Mouse (Mus musculus): ENCODE measurements around the gene Glb1l. TPM values are rescaled to one million over a fixed set of nuclear protein-coding genes. Genes with fewer than 3 reads are reported as not detected.

Gene Glb1l
- total RNA-seq (2014; rRNA removed) (14.8 and 15.3 TPM in 2 replicates), polyA plus RNA-seq (2015; fragmentation: Nextera tagmentation; extraction: Ambion mirVana) (15.5 TPM in 2 replicates)

GRCm38 (mm10) chr1:75210136-75211087 is at the start of gene Glb1l, which contains the start of gene Stk16:
Glb1l (minus strand) TSS chr1:75210813.
Stk16 (plus strand) TSS chr1:75210838.
- peaks cover 23% of the 10 kb centered on the region for H3K36me3 ChIP-seq (ENCODE audit: insufficient read depth, low read length)
- WGBS: 4% methylated on average over 42 of the region's 42 CpGs
- peak within 1 kb of the TSS; percentile 65; the same call in 1 of the 2 replicates for H3K27ac ChIP-seq
- peaks cover 20% of the 10 kb centered on the region for H3K4me1 ChIP-seq (ENCODE audit: insufficient read depth, low read length)
- no peaks in the 10 kb centered on the region for H3K27me3 ChIP-seq (ENCODE audit: insufficient read depth, low read length)
- peak within 1 kb of the TSS; percentile 88 for H3K4me2 ChIP-seq (ENCODE audit: low read depth, low read length)
- DNase-seq (ENCODE audit: low spot score) (peak; percentile 98), ATAC-seq (peak; percentile 93)
- H3K9ac ChIP-seq (replicated peaks; ENCODE audit: low read length): peak within 1 kb of the TSS; percentile 83
- no peak for TF ChIP-seq CTCF (IDR thresholded peaks at IDR 0.05; ENCODE audit: low read depth)
- H3K4me3 ChIP-seq (ENCODE audit: low read length): peak within 1 kb of the TSS; percentile 90
- H3K9me3 ChIP-seq (ENCODE audit: low read length): no peaks in the 10 kb centered on the region

- no peak overlapping the region for H3K4me2 ChIP-seq (ENCODE audit: low read depth, low read length)
- no peak overlapping the region for H3K27ac ChIP-seq
- no peaks in the 10 kb centered on the region; the same call in 1 of the 2 replicates for H3K4me1 ChIP-seq (ENCODE audit: insufficient read depth, low read length)
- no peak overlapping the region for H3K9ac ChIP-seq (replicated peaks; ENCODE audit: low read length)
- ATAC-seq (no peak), DNase-seq (ENCODE audit: low spot score) (no peak)
- no peak overlapping the region for H3K4me3 ChIP-seq (ENCODE audit: low read length)
- no peak for TF ChIP-seq CTCF (IDR thresholded peaks at IDR 0.05; ENCODE audit: low read depth)
- no peaks in the 10 kb centered on the region for H3K9me3 ChIP-seq (ENCODE audit: low read length)
- 71% methylated on average over 10 of the region's 10 CpGs for WGBS
- H3K36me3 ChIP-seq (ENCODE audit: insufficient read depth, low read length): no peaks in the 10 kb centered on the region; the same call in 1 of the 2 replicates
- no peaks in the 10 kb centered on the region for H3K27me3 ChIP-seq (ENCODE audit: insufficient read depth, low read length)
Observed at GRCm38 (mm10) chr1:75255516-75256046, 45.0 kb upstream of the Glb1l start.

- no peak overlapping the region for H3K4me3 ChIP-seq (ENCODE audit: low read length)
- no peak for TF ChIP-seq CTCF (IDR thresholded peaks at IDR 0.05; ENCODE audit: low read depth)
- 39% methylated on average over 8 of the region's 8 CpGs for WGBS
- DNase-seq (ENCODE audit: low spot score) (no peak), ATAC-seq (0 out of 2 replicates have a peak, but pooled peaks have one; percentile 13)
- no peaks in the 10 kb centered on the region for H3K27me3 ChIP-seq (ENCODE audit: insufficient read depth, low read length)
- H3K36me3 ChIP-seq (ENCODE audit: insufficient read depth, low read length): no peaks in the 10 kb centered on the region; the same call in 1 of the 2 replicates
- no peak overlapping the region for H3K4me2 ChIP-seq (ENCODE audit: low read depth, low read length)
- H3K9ac ChIP-seq (replicated peaks; ENCODE audit: low read length): 0 out of 2 replicates have a peak overlapping the region, but pooled peaks have one; percentile 21
- no peaks in the 10 kb centered on the region for H3K9me3 ChIP-seq (ENCODE audit: low read length)
- H3K27ac ChIP-seq: no peak overlapping the region
- H3K4me1 ChIP-seq (ENCODE audit: insufficient read depth, low read length): no peaks in the 10 kb centered on the region; the same call in 1 of the 2 replicates
Observed at GRCm38 (mm10) chr1:75254625-75255013, 44.0 kb upstream of the Glb1l start.

DNA sequence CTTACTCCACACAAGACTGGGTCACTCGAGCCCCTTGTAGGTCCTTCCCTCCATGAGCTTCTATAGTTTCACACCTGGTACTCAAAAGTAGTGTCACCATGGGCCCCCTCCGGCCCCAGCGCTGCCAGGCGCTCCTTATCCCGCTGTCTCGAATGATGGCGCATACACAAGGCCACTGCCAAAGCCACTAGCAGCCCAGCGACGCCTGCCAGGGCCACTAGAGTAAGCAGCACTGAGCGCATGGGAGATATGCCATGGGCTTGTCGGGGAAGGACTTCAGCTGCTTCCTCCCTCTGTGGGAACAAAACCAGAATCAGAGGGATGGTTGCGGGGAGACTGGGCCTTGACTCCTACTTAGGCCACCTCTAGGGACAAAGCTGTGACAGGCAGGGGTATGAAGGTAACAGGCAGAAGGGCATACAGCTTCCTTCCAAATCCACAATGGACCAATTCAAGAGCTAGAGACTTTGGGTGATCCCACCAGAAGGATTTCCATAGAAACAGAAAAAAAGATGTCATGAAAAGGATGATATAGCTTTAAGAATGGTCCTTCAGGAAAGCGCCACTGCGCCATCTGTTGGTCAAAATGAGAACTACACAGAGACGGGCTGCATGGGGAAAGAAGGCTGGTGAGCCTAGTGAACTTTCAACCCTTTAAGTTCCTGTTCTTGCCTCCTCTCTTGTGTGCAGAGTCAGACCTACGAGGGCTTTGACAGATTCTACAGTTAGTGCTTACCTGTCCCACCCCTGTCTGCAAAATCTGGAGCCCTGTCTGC is 43.4 kb upstream of the Glb1l start:
- Histone ChIP-seq H3K4me3 (ENCODE audit: low read length) (no peak overlapping the region), H3K36me3 (ENCODE audit: insufficient read depth, low read length) (no peaks in the 10 kb centered on the region; the same call in 1 of the 2 replicates), H3K27ac (no peak overlapping the region), H3K27me3 (ENCODE audit: insufficient read depth, low read length) (no peaks in the 10 kb centered on the region), H3K4me2 (ENCODE audit: low read depth, low read length) (no peak overlapping the region), H3K9ac (replicated peaks; ENCODE audit: low read length) (0 out of 2 replicates have a peak overlapping the region, but pooled peaks have one; percentile 21), H3K9me3 (ENCODE audit: low read length) (no peaks in the 10 kb centered on the region), H3K4me1 (ENCODE audit: insufficient read depth, low read length) (no peaks in the 10 kb centered on the region; the same call in 1 of the 2 replicates)
- WGBS: 63% methylated on average over 16 of the region's 16 CpGs
- peak; percentile 86 for DNase-seq (ENCODE audit: low spot score)
- ATAC-seq: 0 out of 2 replicates have a peak, but pooled peaks have one; percentile 11
- peak; percentile 92 for TF ChIP-seq CTCF (IDR thresholded peaks at IDR 0.05; ENCODE audit: low read depth)

- WGBS: 76% methylated on average over 16 of the region's 16 CpGs
- no peak for DNase-seq (ENCODE audit: low spot score)
- Histone ChIP-seq H3K4me1 (ENCODE audit: insufficient read depth, low read length) (no peaks in the 10 kb centered on the region; the same call in 1 of the 2 replicates), H3K27ac (no peak overlapping the region), H3K9me3 (ENCODE audit: low read length) (no peaks in the 10 kb centered on the region), H3K4me3 (ENCODE audit: low read length) (no peak overlapping the region), H3K27me3 (ENCODE audit: insufficient read depth, low read length) (no peaks in the 10 kb centered on the region), H3K4me2 (ENCODE audit: low read depth, low read length) (no peak overlapping the region), H3K36me3 (ENCODE audit: insufficient read depth, low read length) (no peaks in the 10 kb centered on the region; the same call in 1 of the 2 replicates), H3K9ac (replicated peaks; ENCODE audit: low read length) (no peak overlapping the region)
- ATAC-seq: no peak
- peak; percentile 35 for TF ChIP-seq CTCF (IDR thresholded peaks at IDR 0.05; ENCODE audit: low read depth)
Observed at GRCm38 (mm10) chr1:75253029-75253428, 42.4 kb upstream of the Glb1l start.

DNA sequence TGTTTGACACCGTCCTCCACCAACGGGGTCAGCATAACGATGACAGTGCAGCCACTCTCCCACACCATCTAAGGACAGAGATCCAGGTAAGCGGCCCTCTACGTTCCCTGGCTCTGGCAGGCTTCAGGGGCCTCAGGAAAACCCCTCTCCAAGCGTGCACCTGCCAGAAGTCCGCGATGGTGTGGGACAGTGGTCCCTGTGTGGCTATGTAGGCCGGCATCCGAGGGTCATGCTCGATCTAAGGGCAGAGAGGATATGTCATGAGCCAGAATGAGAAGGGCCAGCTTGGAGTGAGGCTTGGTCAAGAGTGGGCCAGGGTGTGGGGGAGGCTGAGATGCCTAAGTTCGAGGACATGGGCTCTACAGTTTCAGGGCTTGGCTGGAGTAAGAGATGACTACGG is 41.7 kb upstream of the Glb1l start:
- DNase-seq (ENCODE audit: low spot score) (no peak), ATAC-seq (no peak)
- Histone ChIP-seq H3K9ac (replicated peaks; ENCODE audit: low read length) (no peak overlapping the region), H3K4me1 (ENCODE audit: insufficient read depth, low read length) (no peaks in the 10 kb centered on the region; the same call in 1 of the 2 replicates), H3K4me2 (ENCODE audit: low read depth, low read length) (no peak overlapping the region), H3K27ac (no peak overlapping the region), H3K4me3 (ENCODE audit: low read length) (no peak overlapping the region), H3K9me3 (ENCODE audit: low read length) (no peaks in the 10 kb centered on the region), H3K27me3 (ENCODE audit: insufficient read depth, low read length) (no peaks in the 10 kb centered on the region), H3K36me3 (ENCODE audit: insufficient read depth, low read length) (no peaks in the 10 kb centered on the region; the same call in 1 of the 2 replicates)
- 70% methylated on average over 13 of the region's 13 CpGs for WGBS
- no peak for TF ChIP-seq CTCF (IDR thresholded peaks at IDR 0.05; ENCODE audit: low read depth)

Measured in hindbrain, postnatal 0 days (tissue).